Mouse (Mus musculus): ENCODE measurements around the gene Prkcz. TPM values are rescaled to one million over a fixed set of nuclear protein-coding genes. Genes with fewer than 3 reads are reported as not detected.
"Not testable (repeated sequence)": the region's sequence is repeated elsewhere in the genome, so short reads cannot be mapped to it uniquely, and the experiment has no call there.

The Prkcz gene
- total RNA-seq, 2 experiments from 2014 or later = 204 to 214 TPM

DNA sequence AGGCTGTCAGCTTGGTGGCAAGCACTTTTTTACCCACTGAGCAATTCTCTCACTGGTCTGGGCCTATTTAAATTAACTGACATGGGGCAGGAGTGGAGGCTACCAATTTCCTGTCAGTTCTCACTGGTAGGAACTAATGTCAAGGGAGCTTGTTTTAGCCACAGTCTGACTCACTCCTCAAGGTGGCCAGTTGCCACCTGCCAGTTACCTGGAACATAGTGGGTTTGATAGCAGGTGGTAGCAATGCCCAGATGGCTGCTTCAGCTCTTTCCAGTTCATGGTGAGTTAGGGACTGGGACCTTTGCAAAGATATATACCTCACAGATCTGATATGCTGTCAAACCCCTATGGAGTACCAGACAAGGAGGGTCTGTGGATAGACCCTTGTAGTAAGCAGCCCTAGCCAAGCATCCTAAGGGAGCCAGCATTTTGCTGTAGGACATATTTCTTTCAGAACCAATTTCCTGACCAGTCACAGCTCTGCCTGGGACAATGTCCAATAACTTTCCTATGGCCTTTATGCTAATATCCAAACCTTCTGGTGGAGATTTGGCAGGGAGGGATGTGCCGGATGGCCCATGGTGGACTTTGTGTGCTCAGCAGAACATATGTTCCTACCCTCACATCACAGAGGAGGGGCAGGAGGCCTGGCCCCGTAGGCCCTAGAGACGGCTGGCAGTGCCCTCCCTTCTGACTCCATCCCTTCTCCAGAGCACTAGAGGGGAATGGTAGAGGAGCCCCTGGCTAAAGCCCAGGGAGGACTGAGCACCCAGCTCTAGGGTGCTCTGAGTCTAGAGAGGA, 96.4 kb downstream of the Prkcz start:
- intact Hi-C loops (cut with DNase I) = loop anchor here (5.0 kb wide), 1 partner anchor 43 kb away; no protein-coding TSS in a partner anchor
- no peak for DNase-seq (ENCODE audit: low spot score in 2 of 2)

- no peak for DNase-seq (ENCODE audit: low spot score in 2 of 2)
- intact Hi-C loops (cut with DNase I) = no loop called here
Observed at GRCm38 (mm10) chr4:155252253-155252652, 108.9 kb downstream of the Prkcz start.

- DNase-seq (ENCODE audit: low spot score in 2 of 2) = no peak
- intact Hi-C loops (cut with DNase I) = no loop called here
Observed at GRCm38 (mm10) chr4:155251147-155251546, 110.0 kb downstream of the Prkcz start.

DNA sequence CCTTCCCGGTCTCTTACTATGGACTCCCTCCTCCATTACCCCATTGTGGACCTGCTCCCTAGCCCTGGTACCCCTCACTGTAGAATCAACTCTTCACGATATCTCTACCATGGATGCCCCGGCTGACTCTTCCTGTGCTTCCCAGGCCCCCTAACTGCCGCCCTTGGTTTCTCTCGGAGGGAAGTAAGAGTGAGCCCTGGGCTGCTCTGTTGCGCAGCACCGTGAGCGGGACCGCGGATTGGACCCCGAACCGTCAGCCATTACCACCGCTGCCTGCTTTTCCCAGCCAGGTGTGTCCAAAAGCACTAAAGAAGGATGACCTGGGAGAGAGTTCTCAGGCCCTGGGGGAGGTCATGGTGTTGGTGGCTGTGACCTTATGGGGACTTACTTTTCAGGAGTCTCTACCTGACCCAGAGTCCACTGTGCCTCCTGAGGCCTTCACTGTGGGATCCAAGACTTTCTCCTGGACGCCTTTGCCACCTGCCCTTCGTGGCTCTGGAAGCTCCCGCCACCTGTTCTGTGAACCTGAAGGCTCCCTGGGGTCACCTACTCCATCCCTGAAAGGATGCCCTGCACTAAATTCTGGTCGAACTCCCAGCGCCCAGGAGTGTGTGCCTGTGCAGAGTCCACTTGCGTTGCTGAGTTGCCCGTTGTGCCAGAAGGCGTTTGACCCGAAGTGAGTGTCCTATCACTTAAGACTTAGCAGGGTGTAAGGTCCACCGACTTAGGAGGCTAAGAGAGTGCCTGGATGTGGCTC, 110.6 kb downstream of the Prkcz start:
- intact Hi-C loops (cut with DNase I) = no loop called here
- no peak for DNase-seq (ENCODE audit: low spot score in 2 of 2)

GRCm38 (mm10) chr4:155249648-155250351, 111.4 kb downstream of the Prkcz start, which contains the start of gene Faap20:
Gene Faap20 (plus strand): TSS chr4:155249802.
- peak; percentile 81 to 86 for DNase-seq (ENCODE audit: low spot score in 2 of 2)

DNA sequence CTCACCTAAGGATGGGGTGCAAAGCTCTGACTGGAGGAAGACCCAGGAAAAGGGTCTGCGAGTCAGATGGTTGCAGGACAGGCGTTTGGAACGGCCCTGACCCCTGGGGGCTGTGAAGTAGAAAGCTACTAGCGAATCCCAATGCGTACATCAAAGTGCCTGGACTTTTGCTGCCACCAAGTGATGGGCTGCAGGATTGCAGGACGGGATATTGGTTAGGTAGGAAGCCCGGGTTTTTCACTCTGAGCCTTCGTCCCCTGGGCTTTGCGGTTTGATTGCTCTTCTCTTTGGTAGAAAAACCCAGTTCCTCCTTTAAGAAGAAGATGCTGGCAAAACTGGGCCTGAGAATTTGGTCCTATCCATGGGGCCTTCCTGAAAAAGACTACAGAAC, 111.9 kb downstream of the Prkcz start:
- DNase-seq (ENCODE audit: low spot score in 2 of 2) = peak; percentile 97
- intact Hi-C loops (cut with DNase I) = loop anchor here (1.0 to 10.0 kb wide), 3 partner anchors 102 to 374 kb away; no protein-coding TSS in a partner anchor

More at GRCm38 (mm10) chr4:155249648-155250351, 111.4 kb downstream of the Prkcz start, which contains the start of gene Faap20:
- intact Hi-C loops (cut with DNase I) = loop anchor here (1.0 to 10.0 kb wide), 3 partner anchors 102 to 375 kb away; no protein-coding TSS in a partner anchor

DNA sequence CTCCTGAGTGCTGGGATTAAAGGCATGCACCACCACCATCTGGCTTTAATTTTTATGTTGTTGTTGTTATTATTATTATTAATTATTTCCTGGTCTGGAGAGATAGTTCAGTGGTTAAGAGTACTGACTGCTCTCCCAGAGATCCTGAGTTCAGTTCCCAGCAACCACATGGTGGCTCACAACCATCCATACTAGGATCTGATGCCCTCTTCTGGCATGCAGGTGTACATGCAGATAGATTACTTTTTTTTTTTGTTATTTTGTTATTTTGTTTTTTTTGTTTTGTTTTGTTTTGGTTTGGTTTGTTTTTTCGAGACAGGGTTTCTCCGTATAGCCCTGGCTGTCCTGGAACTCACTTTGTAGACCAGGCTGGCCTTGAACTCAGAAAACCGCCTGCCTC, 113.1 kb downstream of the Prkcz start:
- intact Hi-C loops (cut with DNase I) = loop anchor here (5.0 to 10.0 kb wide), 2 partner anchors 101 to 373 kb away; no protein-coding TSS in a partner anchor
- not testable (repeated sequence) for DNase-seq (ENCODE audit: low spot score in 2 of 2)

DNA sequence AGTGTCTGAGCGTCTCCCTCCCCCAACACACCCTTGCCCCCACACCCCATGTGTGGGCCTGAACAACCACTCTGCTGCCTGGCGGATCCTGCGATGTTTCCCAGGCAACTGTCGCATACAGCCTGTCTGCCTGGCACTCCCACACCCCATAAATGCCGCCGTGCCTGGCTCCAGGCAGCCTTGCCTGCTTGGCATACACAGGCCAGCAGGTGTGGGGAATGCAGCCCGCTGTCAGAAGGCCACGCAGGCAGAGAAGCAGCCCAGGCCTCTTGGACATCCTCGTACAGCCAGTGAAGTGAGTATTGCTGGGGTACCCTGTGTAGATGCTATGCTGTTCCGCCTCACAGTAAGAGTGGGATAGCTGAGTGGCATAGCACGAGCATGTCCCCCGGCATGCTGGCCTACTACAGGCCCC, 114.5 kb downstream of the Prkcz start:
- intact Hi-C loops (cut with DNase I) = loop anchor here (5.0 to 10.0 kb wide), 2 partner anchors 99 to 372 kb away; no protein-coding TSS in a partner anchor
- DNase-seq (ENCODE audit: low spot score in 2 of 2) = peak; percentile 81 to 84

DNA sequence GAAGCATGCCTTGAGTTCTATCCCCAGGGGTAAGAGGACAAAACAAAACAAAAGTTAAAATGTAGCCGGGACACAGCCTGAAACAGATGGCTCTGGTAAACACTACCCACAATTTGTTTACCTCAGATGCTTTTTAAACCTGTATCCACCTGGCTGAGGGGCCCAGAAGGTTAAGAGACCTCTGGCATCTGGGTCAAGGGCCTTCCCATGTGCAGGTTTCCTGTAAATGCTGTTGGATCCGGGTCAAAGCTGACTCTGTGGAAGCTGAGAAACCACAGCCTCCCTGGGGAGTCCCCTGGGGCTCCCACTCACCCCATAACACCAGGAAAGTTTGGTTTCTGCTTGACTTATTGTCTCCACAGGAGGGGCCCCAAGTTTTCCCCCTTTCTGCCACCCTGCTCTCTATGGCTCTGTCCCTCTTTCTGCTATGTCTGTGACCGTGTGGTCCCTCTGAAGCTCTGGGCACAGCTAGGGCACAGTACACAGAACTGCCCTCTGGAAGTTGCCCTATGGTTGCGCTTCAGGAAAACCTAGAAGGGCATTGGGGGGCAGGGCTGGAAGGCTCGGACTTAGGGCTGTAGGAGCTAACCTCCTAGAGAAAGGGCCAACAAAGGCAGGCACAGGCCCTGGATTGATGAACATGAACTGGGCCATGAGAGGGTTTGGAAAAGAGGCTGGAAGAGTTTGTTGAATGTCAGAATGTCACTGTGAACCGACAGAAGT, 115.2 kb downstream of the Prkcz start:
- intact Hi-C loops (cut with DNase I) = loop anchor here (5.0 to 10.0 kb wide), 2 partner anchors 99 to 371 kb away; no protein-coding TSS in a partner anchor
- DNase-seq (ENCODE audit: low spot score in 2 of 2) = no peak

GRCm38 (mm10) chr4:155243233-155243632, 117.9 kb downstream of the Prkcz start:
- peak; percentile 42 to 55 for DNase-seq (ENCODE audit: low spot score in 2 of 2)
- intact Hi-C loops (cut with DNase I) = loop anchor here (10.0 kb wide), 1 partner anchor 368 kb away; no protein-coding TSS in a partner anchor

DNA sequence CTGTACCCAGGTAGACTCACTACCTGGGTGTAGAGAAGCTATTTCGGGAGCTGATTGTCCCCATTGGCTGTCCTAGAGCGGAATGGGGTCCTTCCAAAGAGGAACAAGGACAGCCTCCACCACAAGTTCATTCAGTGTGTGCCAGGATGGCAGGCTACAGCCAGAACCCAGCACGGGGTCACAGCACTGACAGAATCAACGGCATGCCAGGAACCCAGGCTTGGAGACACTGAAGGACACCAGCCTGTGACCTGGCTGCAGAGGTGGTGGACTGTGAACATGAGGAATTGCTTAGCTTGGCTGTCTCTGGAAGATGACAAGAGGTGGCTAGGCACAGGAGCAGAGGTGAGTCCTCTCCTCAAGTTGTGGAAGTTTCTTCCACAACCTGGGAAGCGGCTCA, 118.9 kb downstream of the Prkcz start:
- DNase-seq (ENCODE audit: low spot score in 2 of 2) = no peak
- intact Hi-C loops (cut with DNase I) = loop anchor here (10.0 kb wide), 1 partner anchor 367 kb away; no protein-coding TSS in a partner anchor

- intact Hi-C loops (cut with DNase I) = loop anchor here (10.0 kb wide), 1 partner anchor 367 kb away; no protein-coding TSS in a partner anchor
- no peak for DNase-seq (ENCODE audit: low spot score in 2 of 2)
Observed at GRCm38 (mm10) chr4:155241789-155242188, 119.4 kb downstream of the Prkcz start.

DNA sequence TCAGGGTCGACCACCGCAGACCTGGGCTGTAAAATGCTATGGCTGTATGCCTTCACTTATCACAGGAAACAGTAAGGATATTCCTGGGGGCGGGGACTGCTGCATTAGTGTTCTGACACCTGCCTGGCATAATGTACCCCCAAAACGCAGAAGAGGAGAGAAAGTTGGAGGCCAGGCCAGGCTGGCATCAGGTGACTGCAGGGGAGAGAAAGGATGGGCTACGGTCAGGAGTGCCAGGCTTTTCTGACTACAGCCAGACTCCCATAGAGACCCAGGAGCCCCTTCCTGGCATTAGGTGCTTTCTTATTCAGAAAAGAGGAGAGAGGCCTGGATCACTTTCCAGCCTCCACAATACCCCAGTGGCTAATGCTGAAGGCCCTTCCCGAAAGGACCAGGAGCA, 121.7 kb downstream of the Prkcz start:
- intact Hi-C loops (cut with DNase I) = no loop called here

GRCm38 (mm10) chr4:155238276-155238675, 122.9 kb downstream of the Prkcz start:
- intact Hi-C loops (cut with DNase I) = no loop called here

More for the DNA sequence above, 121.7 kb downstream of the Prkcz start:
- DNase-seq (ENCODE audit: low spot score in 2 of 2) = no peak

GRCm38 (mm10) chr4:155236737-155237385, 124.3 kb downstream of the Prkcz start:
- intact Hi-C loops (cut with DNase I) = no loop called here
- DNase-seq (ENCODE audit: low spot score in 2 of 2) = no peak

More at GRCm38 (mm10) chr4:155238276-155238675, 122.9 kb downstream of the Prkcz start:
- no peak for DNase-seq (ENCODE audit: low spot score in 2 of 2)

DNA sequence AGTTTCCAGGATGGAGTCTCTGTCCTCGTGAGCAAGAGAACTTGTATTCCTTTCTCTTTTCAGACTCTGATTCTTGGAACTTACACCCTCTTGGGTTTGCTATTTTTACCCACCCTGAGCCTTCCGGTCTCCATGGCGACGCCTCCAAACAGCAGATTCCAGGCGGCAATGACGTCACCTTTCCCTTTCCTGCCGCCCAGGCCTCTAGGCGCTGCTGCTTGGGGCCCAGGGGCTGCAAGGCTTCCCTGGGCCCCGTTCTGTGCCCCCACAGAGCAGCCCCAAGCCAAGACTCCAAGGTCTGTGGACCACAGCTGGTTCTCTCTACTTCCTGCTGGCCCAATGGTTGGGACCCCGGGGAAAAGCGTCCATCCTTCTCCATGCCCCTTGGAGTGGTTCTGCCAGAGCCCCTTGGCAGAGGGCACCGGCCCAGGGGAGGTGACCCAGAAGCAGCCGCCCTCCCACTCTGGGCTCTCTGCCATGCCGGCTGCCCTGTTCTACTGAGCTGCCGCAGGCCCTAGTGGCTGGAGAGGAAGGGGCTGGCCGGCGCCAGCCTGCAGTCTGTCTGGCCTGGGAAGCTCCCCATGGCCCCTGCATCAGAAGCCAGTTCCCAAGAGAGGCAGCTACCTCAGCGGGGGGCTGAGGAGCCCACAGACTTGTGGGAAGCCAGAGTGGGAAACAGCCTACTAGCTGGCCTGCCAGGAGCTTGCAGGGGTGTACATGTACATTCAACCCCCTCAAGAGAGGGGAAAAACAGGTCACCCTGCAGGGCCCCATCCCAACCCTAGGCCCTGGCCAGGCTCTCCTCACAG, 125.6 kb downstream of the Prkcz start:
- intact Hi-C loops (cut with DNase I) = no loop called here
- peak; percentile 94 to 96 for DNase-seq (ENCODE audit: low spot score in 2 of 2)
